Mouse (Mus musculus) urinary bladder, postnatal 25 days (tissue): Measurements from ENCODE around the gene Pelo.

Source experiments
- DNase-seq: peaks from one replicate; pipeline ENCODE4 v3.0.0; 2022; ENCODE audit warnings: low spot score

Gene Pelo

DNA sequence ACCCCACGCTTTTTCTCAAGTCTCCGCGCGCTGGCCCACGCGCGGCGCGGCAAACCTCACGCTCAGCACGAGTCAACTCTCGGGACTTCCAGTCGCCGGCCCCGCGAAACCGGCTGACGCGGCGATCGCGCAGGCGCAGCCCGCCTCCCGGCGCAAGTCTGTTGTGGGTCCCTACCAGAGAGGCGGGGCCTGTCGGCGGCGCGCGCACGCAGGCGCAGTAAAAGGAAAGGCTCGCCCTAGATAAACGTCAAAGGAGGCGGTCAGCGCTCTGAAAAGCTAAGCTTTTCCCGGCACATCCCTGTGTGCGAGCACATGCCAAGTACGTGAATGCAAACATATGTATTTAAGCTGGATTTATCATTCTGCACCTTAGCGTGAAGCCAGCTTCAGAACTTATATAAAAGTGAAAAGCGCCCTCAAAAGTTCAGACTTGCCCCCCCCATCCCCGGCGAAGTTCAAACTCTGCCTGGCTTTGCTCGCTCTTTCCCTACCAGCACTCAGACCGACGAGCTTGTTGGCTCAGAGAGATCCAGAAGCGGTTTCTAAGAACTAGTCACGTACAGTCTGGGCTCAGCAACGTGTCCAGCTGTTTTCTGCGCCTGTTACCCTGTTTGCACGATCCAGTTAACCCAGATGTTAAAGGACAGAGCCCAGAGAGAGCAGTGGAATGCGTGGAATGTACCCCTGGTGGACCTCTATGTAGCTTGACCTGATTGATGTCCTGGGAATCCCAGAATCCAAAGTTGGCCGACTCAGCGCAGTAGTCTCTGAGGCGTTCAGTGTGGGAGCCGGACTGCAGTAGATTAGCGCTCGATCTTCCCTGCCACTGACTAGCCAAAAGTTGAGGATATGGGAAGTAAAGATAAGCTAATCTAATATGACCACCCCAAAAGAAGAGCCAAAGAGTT lies at the start of gene Pelo:
TSS of gene Pelo (minus strand) at position 118 of the 908 bp plus-strand sequence.
- peak; percentile 93 for DNase-seq

GRCm38 (mm10) chr13:115138513-115138912 lies 48.5 kb upstream of the Pelo start:
- DNase-seq = no peak

- no peak for DNase-seq
Measured at GRCm38 (mm10) chr13:115136761-115137160, 46.8 kb upstream of the Pelo start.

GRCm38 (mm10) chr13:115132435-115132834 lies 42.4 kb upstream of the Pelo start:
- DNase-seq = no peak

- no peak for DNase-seq
Measured at GRCm38 (mm10) chr13:115131381-115131780, 41.4 kb upstream of the Pelo start.

DNA sequence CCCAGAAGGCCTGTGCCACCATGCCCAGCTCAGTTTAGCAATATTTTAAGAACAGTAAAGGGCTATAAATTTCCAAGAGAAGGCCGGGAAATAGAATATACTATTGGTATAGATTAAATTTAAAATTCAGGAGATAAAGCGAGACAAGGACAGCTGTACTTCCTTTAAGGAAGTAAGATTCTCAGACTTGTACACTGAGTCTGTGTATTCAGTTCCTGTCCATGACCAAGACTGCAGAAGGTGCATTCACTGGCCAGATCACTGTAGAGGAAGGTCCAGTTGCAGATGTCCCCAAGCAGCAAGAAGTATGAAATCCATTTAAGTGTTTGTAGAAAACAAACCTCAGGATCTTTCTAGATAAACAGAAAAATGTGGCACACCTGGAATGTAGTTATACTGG lies 40.0 kb upstream of the Pelo start:
- DNase-seq = no peak

DNA sequence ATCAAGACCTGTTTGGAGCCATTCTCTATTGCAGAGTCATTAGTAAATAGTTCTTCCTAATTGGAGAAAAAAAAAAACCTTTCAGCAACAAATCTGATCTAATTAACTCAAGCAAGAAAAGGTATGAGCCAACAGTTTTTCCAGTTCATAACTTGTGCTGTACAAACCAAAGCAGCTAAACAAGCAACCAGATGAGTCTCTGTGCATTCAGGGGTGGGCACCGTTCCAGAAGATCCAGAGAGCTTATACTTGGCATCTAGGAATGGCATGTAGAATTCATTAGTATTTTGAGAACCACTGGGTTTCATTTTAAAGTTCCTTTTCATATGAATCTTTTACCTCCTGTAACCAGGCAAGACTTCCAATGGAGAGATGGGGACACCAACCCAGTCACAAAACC lies 37.8 kb upstream of the Pelo start:
- DNase-seq = no peak

DNA sequence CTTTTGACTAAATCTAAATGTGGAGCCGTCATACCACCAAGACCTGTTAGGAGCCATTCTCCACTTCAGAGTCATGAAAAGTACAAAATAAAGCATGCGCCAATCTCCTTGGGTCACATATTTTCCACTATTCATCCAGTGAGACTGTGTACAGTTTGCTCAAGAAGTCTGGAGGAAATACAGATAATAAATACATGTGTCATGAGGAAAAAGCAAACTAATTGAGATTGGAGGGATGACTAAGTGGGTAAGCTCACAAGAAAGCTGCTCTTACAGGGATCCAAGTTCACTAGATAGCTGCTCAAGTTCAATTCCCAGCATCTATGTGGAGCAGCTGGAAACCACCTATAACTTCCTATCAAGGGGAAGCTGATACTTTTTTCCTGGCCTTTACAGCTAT lies 36.5 kb upstream of the Pelo start:
- DNase-seq = no peak

- DNase-seq = no peak
Measured at GRCm38 (mm10) chr13:115125130-115125529, 35.1 kb upstream of the Pelo start.

- DNase-seq = no peak
Measured at GRCm38 (mm10) chr13:115124521-115124920, 34.5 kb upstream of the Pelo start.

GRCm38 (mm10) chr13:115118756-115119155 lies 28.8 kb upstream of the Pelo start:
- no peak for DNase-seq

GRCm38 (mm10) chr13:115118195-115118594 lies 28.2 kb upstream of the Pelo start:
- no peak for DNase-seq

GRCm38 (mm10) chr13:115116930-115117621 lies 27.1 kb upstream of the Pelo start:
- no peak for DNase-seq

DNA sequence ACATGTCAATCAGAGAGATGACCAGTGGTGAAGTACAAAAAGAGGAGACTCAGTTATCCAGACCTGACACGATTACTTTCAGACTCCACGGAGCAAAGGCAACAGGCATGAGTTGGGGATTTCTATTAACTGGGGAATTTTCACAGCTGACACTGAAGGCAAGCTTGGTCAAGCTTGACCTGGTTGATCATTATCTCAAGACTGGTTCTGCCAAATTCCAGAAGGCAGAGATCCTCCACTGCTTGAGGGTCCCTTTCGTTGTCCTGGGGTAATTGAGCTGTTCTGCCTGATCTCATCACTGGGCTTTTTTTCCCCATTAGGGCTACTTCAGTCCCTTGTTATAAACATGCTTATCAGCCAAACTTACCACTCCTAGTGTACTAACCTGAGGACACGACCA lies 19.6 kb upstream of the Pelo start:
- no peak for DNase-seq

GRCm38 (mm10) chr13:115107436-115107835 lies 17.4 kb upstream of the Pelo start:
- DNase-seq = no peak

- DNase-seq = no peak
Measured at GRCm38 (mm10) chr13:115106183-115106582, 16.2 kb upstream of the Pelo start.

GRCm38 (mm10) chr13:115102754-115103153 lies 12.8 kb upstream of the Pelo start:
- no peak for DNase-seq

- DNase-seq = peak; percentile 57
Measured at GRCm38 (mm10) chr13:115101355-115102191, 11.6 kb upstream of the Pelo start, which contains the start of the genes Gm49395 and Itga1. Gene Gm49395 (minus strand): TSS chr13:115101921. Gene Itga1 (minus strand): TSS chr13:115101964.

GRCm38 (mm10) chr13:115100381-115101177 lies 10.6 kb upstream of the Pelo start:
- DNase-seq = no peak

DNA sequence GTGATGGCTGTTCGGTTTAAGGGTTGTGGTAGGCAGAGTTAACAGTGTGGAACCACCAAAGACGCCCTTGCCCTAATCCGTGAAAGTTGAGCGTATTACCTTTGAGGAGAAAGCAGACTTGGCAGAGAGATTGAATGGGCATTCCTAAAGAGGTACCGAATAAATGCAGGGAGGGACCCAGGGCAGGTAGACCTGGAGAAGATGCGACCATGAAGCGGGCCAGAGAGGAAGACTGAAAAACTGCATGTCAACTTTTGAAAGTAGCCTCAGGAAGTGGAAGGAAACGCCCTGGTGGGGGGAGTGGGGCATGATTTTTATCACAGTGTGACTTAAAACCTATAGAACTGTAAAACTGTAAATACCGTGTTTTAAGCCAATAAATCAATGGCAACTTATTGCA lies 9.4 kb upstream of the Pelo start:
- no peak for DNase-seq

DNA sequence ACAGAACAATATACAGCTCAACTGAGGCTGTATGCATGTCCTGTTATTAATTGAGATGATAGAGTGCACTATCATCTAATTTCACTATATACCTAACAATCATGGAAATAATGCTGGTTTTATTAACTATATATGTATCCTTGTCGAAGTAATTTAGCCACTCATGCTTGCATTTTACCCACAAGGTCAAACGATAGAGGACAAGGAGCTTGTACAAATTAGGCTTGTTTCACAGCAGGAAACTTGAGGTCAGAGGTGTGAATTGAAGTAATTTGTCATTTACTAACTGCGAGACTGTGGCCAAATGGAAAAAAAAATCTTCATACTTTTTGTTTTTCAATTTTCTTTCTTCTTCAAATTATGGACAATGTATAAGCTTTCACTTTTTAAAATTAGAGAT lies 8.2 kb upstream of the Pelo start:
- no peak for DNase-seq
